Mouse (Mus musculus) embryonic fibroblast, embryonic 13.5 days (primary cell): ENCODE measurements at regions not wholly inside any gene's neighbourhood (a gene's known extent, or its start where the extent isn't known, plus 50 kb on each side); places are given as distances from the start of the nearest gene placed in this dataset.

Experiments used
- CTCF ChIP-seq: IDR thresholded peaks from 2 replicates; pipeline ENCODE4 v1.5.1; 2011; ENCODE audit warnings: mild to moderate bottlenecking, control low read depth, low read length, moderate library complexity, borderline replicate concordance; ENCODE audit not compliant: insufficient read depth
- POLR2A ChIP-seq: IDR thresholded peaks from 2 replicates; pipeline ENCODE4 v1.6.1; 2011; ENCODE audit warnings: low read depth, mild to moderate bottlenecking, control low read depth, low read length, moderate library complexity

DNA sequence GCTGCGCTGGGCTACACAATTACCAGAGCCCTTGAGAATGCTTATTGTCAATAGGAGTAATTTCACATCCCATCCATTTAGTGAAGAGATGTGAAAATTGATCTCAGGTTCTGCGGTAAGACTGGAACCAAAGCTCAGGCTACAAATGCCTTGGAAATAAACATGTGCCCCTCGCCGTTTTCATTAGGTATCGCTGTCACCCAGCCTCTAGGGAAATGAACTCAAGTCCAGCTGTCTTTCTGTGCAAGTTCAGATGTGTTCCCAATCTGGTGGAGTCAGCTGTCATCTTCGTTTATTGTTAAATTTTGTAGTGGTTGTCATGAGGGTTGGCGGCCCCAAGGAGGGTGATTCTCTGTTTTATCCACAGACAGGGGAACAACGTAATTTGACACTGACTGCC is 65.4 kb upstream of the Tanc2 start:
- TF ChIP-seq CTCF (no peak), POLR2A (no peak)
